Mouse (Mus musculus): Measurements from ENCODE around the gene Gm9639. TPM values are rescaled to one million over a fixed set of nuclear protein-coding genes. Genes with fewer than 3 reads are reported as not detected.
"Not testable (repeated sequence)": the region's sequence is repeated elsewhere in the genome, so short reads cannot be mapped to it uniquely, and the experiment has no call there.

The Gm9639 gene
- not detected in 2 replicates for polyA plus RNA-seq (2015; fragmentation: Nextera tagmentation; extraction: Ambion mirVana)

DNA sequence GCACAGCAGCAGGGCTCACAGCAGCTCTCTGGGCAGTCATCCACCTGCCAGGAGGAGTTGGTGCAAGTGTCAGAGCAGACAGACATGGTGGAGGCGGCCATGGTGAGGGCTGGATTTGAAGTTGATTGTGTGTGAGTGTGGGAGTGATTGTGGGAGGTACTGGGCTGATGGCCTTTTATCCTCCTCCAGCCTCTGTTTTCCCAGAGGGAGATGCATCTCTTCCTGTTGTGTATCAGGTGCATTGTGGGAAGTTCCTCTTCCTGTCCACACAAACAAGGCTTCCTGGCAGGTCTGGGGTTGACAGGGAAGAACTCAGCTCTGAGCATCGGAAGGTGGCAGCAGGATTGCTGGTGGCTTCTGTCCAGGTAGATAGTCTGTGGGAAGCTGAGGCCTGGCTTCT is at the start of gene Gm9639:
Gene Gm9639, minus strand, starts transcription at position 101 of the 400 bp plus-strand sequence.
- H3K4me2 ChIP-seq (replicated peaks) = no peak within 1 kb of the TSS
- H3K9me3 ChIP-seq = no peaks in the 10 kb centered on the region
- WGBS = 64% methylated on average over 2 of the region's 2 CpGs
- no peak within 1 kb of the TSS for H3K27ac ChIP-seq
- ATAC-seq = no peak
- no peaks in the 10 kb centered on the region for H3K4me1 ChIP-seq (replicated peaks)
- no peaks in the 10 kb centered on the region for H3K36me3 ChIP-seq
- no peak within 1 kb of the TSS for H3K4me3 ChIP-seq (replicated peaks)
- no peaks in the 10 kb centered on the region for H3K27me3 ChIP-seq (replicated peaks)
- no peak within 1 kb of the TSS for H3K9ac ChIP-seq

- no peak overlapping the region for H3K4me2 ChIP-seq (replicated peaks)
- no peak overlapping the region for H3K4me3 ChIP-seq (replicated peaks)
- H3K9ac ChIP-seq = no peak overlapping the region
- no peak overlapping the region for H3K27ac ChIP-seq
- no peaks in the 10 kb centered on the region for H3K9me3 ChIP-seq
- H3K27me3 ChIP-seq (replicated peaks) = no peaks in the 10 kb centered on the region
- WGBS = 70% methylated on average over 6 of the region's 6 CpGs
- no peaks in the 10 kb centered on the region for H3K36me3 ChIP-seq
- no peak for ATAC-seq
- H3K4me1 ChIP-seq (replicated peaks) = no peaks in the 10 kb centered on the region
These were observed 44.1 kb upstream of the Gm9639 start for GRCm38 (mm10) chr10:77839006-77839405.

- no peak within 1 kb of the TSS for H3K4me2 ChIP-seq (replicated peaks)
- no peak for ATAC-seq
- H3K9me3 ChIP-seq = no peaks in the 10 kb centered on the region
- no peaks in the 10 kb centered on the region for H3K4me1 ChIP-seq (replicated peaks)
- 69% methylated on average over 9 of the region's 9 CpGs for WGBS
- H3K27ac ChIP-seq = no peak within 1 kb of the TSS
- no peak within 1 kb of the TSS for H3K9ac ChIP-seq
- no peak within 1 kb of the TSS for H3K4me3 ChIP-seq (replicated peaks)
- H3K36me3 ChIP-seq = no peaks in the 10 kb centered on the region
- H3K27me3 ChIP-seq (replicated peaks) = no peaks in the 10 kb centered on the region
These were observed 40.8 kb upstream of the Gm9639 start, which contains the start of gene Krtap10-10 for GRCm38 (mm10) chr10:77835647-77836046. Krtap10-10 (plus strand) TSS chr10:77835947.

GRCm38 (mm10) chr10:77826951-77827350 is 32.1 kb upstream of the Gm9639 start, which contains the start of gene Krtap10-4:
Krtap10-4 (minus strand) TSS chr10:77827095.
- no peak within 1 kb of the TSS for H3K4me2 ChIP-seq (replicated peaks)
- H3K4me3 ChIP-seq (replicated peaks) = no peak within 1 kb of the TSS
- ATAC-seq = no peak
- no peaks in the 10 kb centered on the region for H3K36me3 ChIP-seq
- H3K9ac ChIP-seq = no peak within 1 kb of the TSS
- H3K4me1 ChIP-seq (replicated peaks) = no peaks in the 10 kb centered on the region
- H3K27ac ChIP-seq = no peak within 1 kb of the TSS
- WGBS = 53% methylated on average over 6 of the region's 6 CpGs
- no peaks in the 10 kb centered on the region for H3K9me3 ChIP-seq
- H3K27me3 ChIP-seq (replicated peaks) = no peaks in the 10 kb centered on the region

DNA sequence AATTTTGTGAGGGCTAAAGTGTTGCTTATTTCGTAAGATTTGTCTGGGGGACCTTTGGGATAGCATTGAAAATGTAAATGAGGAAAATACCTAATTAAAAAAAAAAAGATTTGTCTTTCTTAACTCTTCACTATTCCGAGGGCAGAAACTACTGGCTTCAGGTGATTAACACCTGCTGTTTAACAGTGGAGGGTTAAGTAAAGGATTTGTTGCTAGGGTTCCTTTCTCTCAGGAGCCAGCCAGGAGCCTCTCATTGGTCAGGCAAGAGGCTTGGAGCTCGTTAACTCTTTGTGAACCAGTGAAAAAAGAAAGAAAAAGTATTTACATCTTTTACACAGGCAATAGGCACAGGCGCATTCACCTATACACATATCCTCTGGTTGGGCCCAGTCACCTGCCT is 24.3 kb upstream of the Gm9639 start:
- 48% methylated on average over 4 of the region's 4 CpGs for WGBS
- ATAC-seq = no peak
- Histone ChIP-seq H3K27ac (no peak overlapping the region), H3K9me3 (no peaks in the 10 kb centered on the region), H3K27me3 (replicated peaks) (no peaks in the 10 kb centered on the region), H3K4me3 (replicated peaks) (no peak overlapping the region), H3K36me3 (no peaks in the 10 kb centered on the region), H3K9ac (no peak overlapping the region), H3K4me2 (replicated peaks) (no peak overlapping the region), H3K4me1 (replicated peaks) (no peaks in the 10 kb centered on the region)

DNA sequence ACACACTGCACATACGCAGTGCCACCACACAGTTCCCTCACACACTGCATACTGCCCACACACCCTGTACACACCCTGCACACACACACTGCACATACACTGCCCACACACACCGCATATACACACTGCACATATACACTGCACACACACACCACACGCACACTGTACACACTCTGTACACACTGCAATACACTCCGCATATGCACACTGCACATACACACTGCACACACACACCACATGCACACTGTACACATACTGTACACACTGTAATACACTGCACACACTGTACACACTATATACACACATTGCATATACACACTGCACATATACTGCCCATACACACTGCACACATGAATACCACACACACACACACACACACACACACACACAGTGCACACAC is 23.6 kb upstream of the Gm9639 start:
- Histone ChIP-seq H3K4me1 (replicated peaks) (no peaks in the 10 kb centered on the region), H3K27ac (no peak overlapping the region), H3K36me3 (no peaks in the 10 kb centered on the region), H3K4me2 (replicated peaks) (no peak overlapping the region), H3K9ac (no peak overlapping the region), H3K27me3 (replicated peaks) (no peaks in the 10 kb centered on the region), H3K4me3 (replicated peaks) (no peak overlapping the region), H3K9me3 (no peaks in the 10 kb centered on the region)
- no peak for ATAC-seq
- WGBS = 95% methylated on average over 4 of the region's 4 CpGs

- H3K36me3 ChIP-seq = no peaks in the 10 kb centered on the region
- H3K27ac ChIP-seq = no peak overlapping the region
- H3K4me3 ChIP-seq (replicated peaks) = no peak overlapping the region
- H3K9ac ChIP-seq = no peak overlapping the region
- 26% methylated on average over 5 of the region's 5 CpGs for WGBS
- H3K9me3 ChIP-seq = no peaks in the 10 kb centered on the region
- no peaks in the 10 kb centered on the region for H3K4me1 ChIP-seq (replicated peaks)
- no peak overlapping the region for H3K4me2 ChIP-seq (replicated peaks)
- no peaks in the 10 kb centered on the region for H3K27me3 ChIP-seq (replicated peaks)
- ATAC-seq = no peak
These were observed 20.6 kb upstream of the Gm9639 start for GRCm38 (mm10) chr10:77815514-77815913.

DNA sequence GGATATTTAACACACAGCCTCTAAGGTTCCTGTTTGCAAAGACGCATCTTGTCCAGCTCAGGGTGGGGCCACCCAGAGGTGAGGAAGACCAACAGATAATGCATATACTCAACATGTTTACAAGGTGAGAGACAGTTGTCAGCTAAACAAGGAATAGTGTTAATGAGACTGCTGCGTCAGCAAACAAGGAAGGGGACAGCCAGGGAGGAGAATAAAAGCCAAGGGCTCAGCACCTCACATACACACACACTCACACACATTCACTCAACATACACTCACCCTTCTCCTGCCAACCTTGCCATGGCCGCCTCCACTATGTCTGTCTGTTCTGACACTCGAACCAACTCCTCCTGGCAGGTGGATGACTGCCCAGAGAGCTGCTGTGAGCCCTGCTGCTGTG is 19.5 kb upstream of the Gm9639 start, which contains the start of gene Gm2696:
Gene Gm2696, plus strand, starts transcription at position 301 of the 400 bp plus-strand sequence.
- H3K9ac ChIP-seq = no peak within 1 kb of the TSS
- ATAC-seq = no peak
- no peaks in the 10 kb centered on the region for H3K27me3 ChIP-seq (replicated peaks)
- 36% methylated on average over 4 of the region's 4 CpGs for WGBS
- no peak within 1 kb of the TSS for H3K4me2 ChIP-seq (replicated peaks)
- H3K27ac ChIP-seq = no peak within 1 kb of the TSS
- H3K4me1 ChIP-seq (replicated peaks) = no peaks in the 10 kb centered on the region
- no peak within 1 kb of the TSS for H3K4me3 ChIP-seq (replicated peaks)
- H3K9me3 ChIP-seq = no peaks in the 10 kb centered on the region
- H3K36me3 ChIP-seq = no peaks in the 10 kb centered on the region

DNA sequence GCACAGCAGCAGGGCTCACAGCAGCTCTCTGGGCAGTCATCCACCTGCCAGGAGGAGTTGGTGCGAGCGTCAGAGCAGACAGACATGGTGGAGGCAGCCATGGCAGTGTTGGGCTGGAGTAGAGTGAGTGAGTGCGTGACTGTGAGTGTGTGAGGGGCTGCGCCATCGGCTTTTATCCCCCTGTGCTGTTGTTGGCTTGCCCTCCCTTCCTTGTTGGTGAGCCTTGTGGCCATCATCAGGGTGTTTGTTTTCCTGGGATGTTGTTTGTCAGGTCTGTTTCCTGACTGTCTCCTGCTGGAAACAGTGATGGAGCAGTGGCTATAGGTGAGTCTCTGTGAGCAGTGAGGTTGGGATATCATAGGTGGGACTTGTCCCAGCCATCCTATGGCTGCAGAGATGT is 16.9 kb upstream of the Gm9639 start, which contains the start of gene Gm9507:
Gene Gm9507, minus strand, starts transcription at position 101 of the 400 bp plus-strand sequence.
- Histone ChIP-seq H3K36me3 (no peaks in the 10 kb centered on the region), H3K27ac (no peak within 1 kb of the TSS), H3K4me1 (replicated peaks) (no peaks in the 10 kb centered on the region), H3K4me3 (replicated peaks) (no peak within 1 kb of the TSS), H3K27me3 (replicated peaks) (no peaks in the 10 kb centered on the region), H3K4me2 (replicated peaks) (no peak within 1 kb of the TSS), H3K9me3 (no peaks in the 10 kb centered on the region), H3K9ac (no peak within 1 kb of the TSS)
- WGBS = 68% methylated on average over 5 of the region's 5 CpGs
- no peak for ATAC-seq

GRCm38 (mm10) chr10:77804095-77804494 is 9.2 kb upstream of the Gm9639 start:
- no peaks in the 10 kb centered on the region for H3K36me3 ChIP-seq
- H3K9ac ChIP-seq = no peak overlapping the region
- H3K27me3 ChIP-seq (replicated peaks) = no peaks in the 10 kb centered on the region
- H3K4me2 ChIP-seq (replicated peaks) = no peak overlapping the region
- no peaks in the 10 kb centered on the region for H3K4me1 ChIP-seq (replicated peaks)
- 48% methylated on average over 3 of the region's 3 CpGs for WGBS
- no peaks in the 10 kb centered on the region for H3K9me3 ChIP-seq
- no peak overlapping the region for H3K27ac ChIP-seq
- no peak overlapping the region for H3K4me3 ChIP-seq (replicated peaks)
- no peak for ATAC-seq

GRCm38 (mm10) chr10:77798921-77799508 is 4.1 kb upstream of the Gm9639 start, which contains the start of gene Gm19668:
Gm19668 (minus strand) TSS chr10:77799133.
- no peaks in the 10 kb centered on the region for H3K9me3 ChIP-seq
- no peak within 1 kb of the TSS for H3K9ac ChIP-seq
- 56% methylated on average over 8 of the region's 8 CpGs for WGBS
- H3K27ac ChIP-seq = no peak within 1 kb of the TSS
- ATAC-seq = no peak
- no peaks in the 10 kb centered on the region for H3K36me3 ChIP-seq
- no peaks in the 10 kb centered on the region for H3K4me1 ChIP-seq (replicated peaks)
- H3K27me3 ChIP-seq (replicated peaks) = no peaks in the 10 kb centered on the region
- H3K4me3 ChIP-seq (replicated peaks) = no peak within 1 kb of the TSS
- no peak within 1 kb of the TSS for H3K4me2 ChIP-seq (replicated peaks)

DNA sequence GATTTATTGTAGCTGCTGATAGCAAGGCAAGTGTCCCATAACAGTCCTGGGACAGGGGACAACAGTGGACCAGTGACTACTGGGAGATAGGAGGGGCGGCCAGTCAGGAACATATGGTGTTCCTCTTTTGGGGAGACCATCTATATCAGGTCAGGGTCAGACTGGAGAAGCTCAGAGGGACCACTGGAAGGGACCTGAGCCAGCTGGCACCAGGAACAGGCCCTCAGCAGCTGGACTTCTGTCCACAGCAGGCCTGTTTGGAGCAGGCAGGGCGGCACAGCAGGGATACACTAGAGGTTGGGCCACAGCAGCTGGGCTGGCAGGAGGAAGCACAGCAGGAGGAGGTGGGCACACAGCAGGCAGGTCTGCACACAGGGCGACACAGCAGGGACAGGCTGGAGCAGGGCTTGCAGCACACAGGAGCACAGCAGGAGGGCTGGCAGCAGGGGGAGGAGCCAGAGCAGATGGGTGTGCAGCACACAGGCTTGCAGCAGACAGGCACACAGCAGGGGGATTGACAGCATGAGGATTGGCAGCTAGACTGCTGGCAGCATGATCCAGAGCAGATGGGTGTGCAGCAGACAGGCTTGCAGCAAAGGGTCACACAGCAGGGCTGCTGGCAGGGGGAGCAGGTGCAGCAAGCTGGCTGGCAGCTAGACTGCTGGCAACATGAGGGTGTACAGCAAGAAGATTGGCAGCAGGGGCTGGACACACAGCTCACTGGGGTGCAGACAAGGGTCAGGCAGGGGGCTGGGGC is 3.5 kb upstream of the Gm9639 start:
- H3K27ac ChIP-seq; H3K9ac ChIP-seq; H3K4me2 ChIP-seq (replicated peaks); H3K4me3 ChIP-seq (replicated peaks); H3K27me3 ChIP-seq (replicated peaks); H3K4me1 ChIP-seq (replicated peaks); H3K9me3 ChIP-seq; H3K36me3 ChIP-seq; ATAC-seq: not testable (repeated sequence)
- WGBS = 68% methylated on average over 3 of the region's 3 CpGs

DNA sequence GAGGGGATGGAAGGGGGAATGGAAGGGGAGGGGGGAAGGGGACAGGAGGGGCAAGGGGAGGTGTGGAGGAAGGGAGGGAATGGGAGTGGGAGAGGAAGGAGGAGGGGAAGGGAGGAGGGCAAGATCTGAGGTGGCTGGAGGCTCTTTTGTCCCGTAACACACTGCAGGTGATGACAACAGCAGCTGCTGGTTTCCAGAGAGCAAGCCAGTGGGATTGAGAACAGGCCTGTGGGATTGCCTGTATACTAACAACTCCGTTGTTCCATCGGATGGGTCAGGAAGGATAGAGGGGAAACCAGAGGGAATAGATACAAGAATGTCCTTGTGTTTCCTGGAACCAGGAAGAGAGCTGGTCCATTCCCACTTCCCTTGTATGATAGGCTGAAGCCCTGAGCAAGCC is 2.8 kb upstream of the Gm9639 start:
- Histone ChIP-seq H3K27me3 (replicated peaks) (no peaks in the 10 kb centered on the region), H3K9me3 (no peaks in the 10 kb centered on the region), H3K36me3 (no peaks in the 10 kb centered on the region), H3K4me2 (replicated peaks) (no peak overlapping the region), H3K4me1 (replicated peaks) (no peaks in the 10 kb centered on the region), H3K4me3 (replicated peaks) (no peak overlapping the region), H3K27ac (no peak overlapping the region), H3K9ac (no peak overlapping the region)
- no peak for ATAC-seq
- WGBS = 32% methylated on average over 3 of the region's 3 CpGs
